Comparison of ENCODE assay signal across 8 mouse cellular contexts in genomic region chr1:120032804-120033468, GRCm38 (mm10). TPM values are rescaled to one million over a fixed set of nuclear protein-coding genes. Genes with fewer than 3 reads are reported as not detected.
A peak's percentile ranks its signal among the peaks of the same experiment; 100 is the strongest.
DNase-seq lines count a peak whose midpoint lies in the region; ATAC-seq lines count a peak whose summit lies in the region.

No protein-coding gene starts in this region.

- no peaks in the 10 kb centered on the region for H3K36me3 ChIP-seq in forebrain, embryonic 11.5 days (ENCODE audit: control insufficient read depth, insufficient read depth, low read length)
- no peaks in the 10 kb centered on the region for H3K36me3 ChIP-seq in heart, embryonic 16.5 days (ENCODE audit: control insufficient read depth, insufficient read depth)
- no peaks in the 10 kb centered on the region for H3K36me3 ChIP-seq in liver, embryonic 13.5 days
- no peaks in the 10 kb centered on the region for H3K36me3 ChIP-seq in neural tube, embryonic 11.5 days (ENCODE audit: control insufficient read depth, insufficient read depth, low read length)
- no peaks in the 10 kb centered on the region for H3K36me3 ChIP-seq in stomach, embryonic 15.5 days

- WGBS in forebrain, embryonic 11.5 days = 49% methylated on average over 10 of the region's 10 CpGs
- WGBS in heart, embryonic 16.5 days = 38% methylated on average over 10 of the region's 10 CpGs
- 36% methylated on average over 10 of the region's 10 CpGs for WGBS in liver, embryonic 13.5 days (ENCODE audit: insufficient replicate concordance)
- 47% methylated on average over 10 of the region's 10 CpGs for WGBS in neural tube, embryonic 11.5 days
- 35% methylated on average over 10 of the region's 10 CpGs for WGBS in stomach, embryonic 15.5 days

- H3K4me2 ChIP-seq in forebrain, embryonic 11.5 days (ENCODE audit: low read depth, low read length, severe bottlenecking) = no peak overlapping the region
- H3K4me2 ChIP-seq in heart, embryonic 16.5 days (ENCODE audit: low read depth, low read length) = no peak overlapping the region
- no peak overlapping the region for H3K4me2 ChIP-seq in liver, embryonic 13.5 days
- no peak overlapping the region for H3K4me2 ChIP-seq in neural tube, embryonic 11.5 days (ENCODE audit: low read depth)
- H3K4me2 ChIP-seq in stomach, embryonic 15.5 days = no peak overlapping the region

- H3K27ac ChIP-seq in forebrain, embryonic 11.5 days (ENCODE audit: low read depth, low read length) = no peak overlapping the region
- H3K27ac ChIP-seq in heart, embryonic 16.5 days (ENCODE audit: low read length) = no peak overlapping the region
- no peak overlapping the region for H3K27ac ChIP-seq in liver, embryonic 13.5 days
- H3K27ac ChIP-seq in neural tube, embryonic 11.5 days (ENCODE audit: low read depth, low read length) = no peak overlapping the region
- no peak overlapping the region for H3K27ac ChIP-seq in stomach, embryonic 15.5 days

- H3K27me3 ChIP-seq in forebrain, embryonic 11.5 days (ENCODE audit: control insufficient read depth, insufficient read depth, low read length) = no peaks in the 10 kb centered on the region
- no peaks in the 10 kb centered on the region for H3K27me3 ChIP-seq in heart, embryonic 16.5 days (ENCODE audit: control insufficient read depth, insufficient read depth, low read length)
- no peaks in the 10 kb centered on the region for H3K27me3 ChIP-seq in liver, embryonic 13.5 days
- H3K27me3 ChIP-seq in neural tube, embryonic 11.5 days (ENCODE audit: control insufficient read depth, insufficient read depth, low read length) = no peaks in the 10 kb centered on the region
- H3K27me3 ChIP-seq in stomach, embryonic 15.5 days (replicated peaks) = no peaks in the 10 kb centered on the region

- H3K9me3 ChIP-seq in forebrain, embryonic 11.5 days (ENCODE audit: control insufficient read depth, low read length) = no peaks in the 10 kb centered on the region
- H3K9me3 ChIP-seq in heart, embryonic 16.5 days (replicated peaks; ENCODE audit: control insufficient read depth, low read length) = no peaks in the 10 kb centered on the region
- H3K9me3 ChIP-seq in liver, embryonic 13.5 days (replicated peaks) = no peaks in the 10 kb centered on the region
- no peaks in the 10 kb centered on the region for H3K9me3 ChIP-seq in neural tube, embryonic 11.5 days (ENCODE audit: control insufficient read depth, low read length)
- no peaks in the 10 kb centered on the region for H3K9me3 ChIP-seq in stomach, embryonic 15.5 days

- H3K4me3 ChIP-seq in forebrain, embryonic 11.5 days (ENCODE audit: low read depth, low read length) = no peak overlapping the region
- no peak overlapping the region for H3K4me3 ChIP-seq in heart, embryonic 16.5 days (ENCODE audit: low read length)
- no peak overlapping the region for H3K4me3 ChIP-seq in liver, embryonic 13.5 days (replicated peaks)
- H3K4me3 ChIP-seq in neural tube, embryonic 11.5 days (ENCODE audit: low read depth, low read length) = no peak overlapping the region
- no peak overlapping the region for H3K4me3 ChIP-seq in stomach, embryonic 15.5 days (replicated peaks)

- DNase-seq in CD8-positive naive resting alpha-beta T cell, adult 2 months (ENCODE audit: low read depth in 2 of 2, low spot score in 2 of 2) = peak; percentile 47 to 53
- peak; percentile 61 for DNase-seq in c-Kit-positive CD71-negative TER-119-negative erythroid progenitor cells, embryonic 14.5 days (ENCODE audit: low read depth)
- DNase-seq in forebrain, embryonic 11.5 days (ENCODE audit: low spot score) = peak; percentile 85
- DNase-seq in kidney, postnatal 14 days = peak; percentile 93
- DNase-seq in liver, embryonic 13.5 days = peak; percentile 16
- peak; percentile 81 for DNase-seq in neural tube, embryonic 11.5 days (ENCODE audit: low spot score)

- no peaks in the 10 kb centered on the region for H3K4me1 ChIP-seq in forebrain, embryonic 11.5 days (replicated peaks; ENCODE audit: control insufficient read depth, insufficient read depth, low read length)
- peaks cover 5% of the 10 kb centered on the region for H3K4me1 ChIP-seq in heart, embryonic 16.5 days (ENCODE audit: control insufficient read depth, insufficient read depth, low read length)
- H3K4me1 ChIP-seq in liver, embryonic 13.5 days (replicated peaks) = peaks cover 11% of the 10 kb centered on the region; the same call in 1 of the 2 replicates
- no peaks in the 10 kb centered on the region for H3K4me1 ChIP-seq in neural tube, embryonic 11.5 days (ENCODE audit: control insufficient read depth, insufficient read depth, low read length)
- H3K4me1 ChIP-seq in stomach, embryonic 15.5 days = no peaks in the 10 kb centered on the region; the same call in 1 of the 2 replicates

- no peak overlapping the region for H3K9ac ChIP-seq in forebrain, embryonic 11.5 days (ENCODE audit: low read length)
- H3K9ac ChIP-seq in heart, embryonic 16.5 days (ENCODE audit: low read length) = no peak overlapping the region
- H3K9ac ChIP-seq in liver, embryonic 13.5 days = no peak overlapping the region
- H3K9ac ChIP-seq in neural tube, embryonic 11.5 days (ENCODE audit: low read length) = no peak overlapping the region
- H3K9ac ChIP-seq in stomach, embryonic 15.5 days = no peak overlapping the region

- peak; percentile 85 for ATAC-seq in forebrain, embryonic 11.5 days (replicated peaks; ENCODE audit: low FRiP score)
- ATAC-seq in heart, embryonic 16.5 days (replicated peaks; ENCODE audit: extremely low read depth, insufficient read depth, low FRiP score) = peak; percentile 40; the same call in 1 of the 2 replicates
- ATAC-seq in liver, embryonic 13.5 days (ENCODE audit: low read depth) = peak; percentile 73
- ATAC-seq in neural tube, embryonic 11.5 days (ENCODE audit: insufficient read depth, low FRiP score, low TSS enrichment) = no peak
- ATAC-seq in stomach, embryonic 15.5 days (ENCODE audit: insufficient read depth, low FRiP score, low read depth) = peak; percentile 74

RNA-seq across cellular contexts. Expression of gene Sctr, which starts 26.2 kb away (rescaled TPM):
- 0.29 and 0.39 TPM in 2 replicates for polyA plus RNA-seq in forebrain, embryonic 11.5 days (2014; fragmentation: Nextera tagmentation; extraction: Ambion mirVana)
- 0.11 TPM in 1 of 2 replicates, not detected in the other for polyA plus RNA-seq in heart, embryonic 16.5 days (2015; fragmentation: Nextera tagmentation; extraction: Ambion mirVana)
- not detected in 2 replicates for polyA plus RNA-seq in liver, embryonic 13.5 days (2015; fragmentation: Nextera tagmentation; extraction: Ambion mirVana)
- polyA plus RNA-seq in neural tube, embryonic 11.5 days (2014; fragmentation: Nextera tagmentation; extraction: Ambion mirVana) = 0.54 and 0.70 TPM in 2 replicates
- polyA plus RNA-seq in stomach, embryonic 15.5 days (2015; fragmentation: Nextera tagmentation; extraction: Ambion mirVana) = 0.98 and 1.3 TPM in 2 replicates

RNA-seq across cellular contexts. Expression of gene Cfap221, which starts 35.9 kb away (rescaled TPM):
- polyA plus RNA-seq in forebrain, embryonic 11.5 days (2014; fragmentation: Nextera tagmentation; extraction: Ambion mirVana) = 0.21 TPM in 1 of 2 replicates, not detected in the other
- polyA plus RNA-seq in heart, embryonic 16.5 days (2015; fragmentation: Nextera tagmentation; extraction: Ambion mirVana) = 0.16 and 0.25 TPM in 2 replicates
- not detected in 2 replicates for polyA plus RNA-seq in liver, embryonic 13.5 days (2015; fragmentation: Nextera tagmentation; extraction: Ambion mirVana)
- polyA plus RNA-seq in neural tube, embryonic 11.5 days (2014; fragmentation: Nextera tagmentation; extraction: Ambion mirVana) = 0.41 TPM in 1 of 2 replicates, not detected in the other
- 0.24 TPM in 1 of 2 replicates, not detected in the other for polyA plus RNA-seq in stomach, embryonic 15.5 days (2015; fragmentation: Nextera tagmentation; extraction: Ambion mirVana)

RNA-seq across cellular contexts. Expression of gene Tmem37, which starts 40.9 kb away (rescaled TPM):
- polyA plus RNA-seq in forebrain, embryonic 11.5 days (2014; fragmentation: Nextera tagmentation; extraction: Ambion mirVana) = 5.3 and 6.9 TPM in 2 replicates
- polyA plus RNA-seq in heart, embryonic 16.5 days (2015; fragmentation: Nextera tagmentation; extraction: Ambion mirVana) = 10.2 and 10.4 TPM in 2 replicates
- polyA plus RNA-seq in liver, embryonic 13.5 days (2015; fragmentation: Nextera tagmentation; extraction: Ambion mirVana) = 46.4 and 52.5 TPM in 2 replicates
- 7.4 and 8.6 TPM in 2 replicates for polyA plus RNA-seq in neural tube, embryonic 11.5 days (2014; fragmentation: Nextera tagmentation; extraction: Ambion mirVana)
- polyA plus RNA-seq in stomach, embryonic 15.5 days (2015; fragmentation: Nextera tagmentation; extraction: Ambion mirVana) = 20.1 and 23.9 TPM in 2 replicates

Comparison
In these comparisons a context has a peak if more than half of its experiments do, and no peak if none do; other contexts are left out.
1. DNase-seq: peak in every context shown above with its lines; median percentile 93 in kidney, postnatal 14 days; 85 in forebrain, embryonic 11.5 days; 81 in neural tube, embryonic 11.5 days; 61 in c-Kit-positive CD71-negative TER-119-negative erythroid progenitor cells, embryonic 14.5 days; 50 in CD8-positive naive resting alpha-beta T cell, adult 2 months; 16 in liver, embryonic 13.5 days.